Mouse (Mus musculus) c-Kit-negative CD71-positive TER-119-positive erythroid progenitor cells, embryonic 14.5 days (primary cell): ENCODE results near the gene RPS10-NUDT3.

Experiments
- DNase-seq: peaks from one replicate; pipeline ENCODE4 v3.0.0-alpha.2; 2013; ENCODE audit warnings: low read depth, low spot score

The RPS10-NUDT3 gene

GRCm38 (mm10) chr17:27575116-27575776 lies 59.8 kb downstream of the RPS10-NUDT3 start:
- DNase-seq, result no peak

GRCm38 (mm10) chr17:27574470-27575115 lies 60.4 kb downstream of the RPS10-NUDT3 start:
- DNase-seq, result no peak

GRCm38 (mm10) chr17:27573772-27574320 lies 61.2 kb downstream of the RPS10-NUDT3 start:
- no peak for DNase-seq

GRCm38 (mm10) chr17:27571315-27571714 lies 63.7 kb downstream of the RPS10-NUDT3 start:
- DNase-seq, result no peak

GRCm38 (mm10) chr17:27568228-27568627 lies 66.8 kb downstream of the RPS10-NUDT3 start:
- DNase-seq, result no peak

GRCm38 (mm10) chr17:27565942-27566267 lies 69.1 kb downstream of the RPS10-NUDT3 start:
- no peak for DNase-seq

GRCm38 (mm10) chr17:27565163-27565941 lies 69.7 kb downstream of the RPS10-NUDT3 start, which contains the start of gene AI413582:
Gene AI413582, minus strand, starts transcription at chr17:27565756.
- DNase-seq, result peak; percentile 84

- no peak for DNase-seq
Measured at GRCm38 (mm10) chr17:27564391-27565162, 70.4 kb downstream of the RPS10-NUDT3 start.

GRCm38 (mm10) chr17:27563771-27564244 lies 71.2 kb downstream of the RPS10-NUDT3 start:
- no peak for DNase-seq

- no peak for DNase-seq
Measured at GRCm38 (mm10) chr17:27561809-27562526, 73.1 kb downstream of the RPS10-NUDT3 start.

- DNase-seq, result no peak
Measured at GRCm38 (mm10) chr17:27560926-27561480, 74.0 kb downstream of the RPS10-NUDT3 start.

- DNase-seq, result no peak
Measured at GRCm38 (mm10) chr17:27559596-27559995, 75.4 kb downstream of the RPS10-NUDT3 start.

- no peak for DNase-seq
Measured at GRCm38 (mm10) chr17:27558845-27559244, 76.2 kb downstream of the RPS10-NUDT3 start.

GRCm38 (mm10) chr17:27557927-27558661 lies 76.9 kb downstream of the RPS10-NUDT3 start:
- DNase-seq, result no peak

GRCm38 (mm10) chr17:27557181-27557926 lies 77.7 kb downstream of the RPS10-NUDT3 start:
- DNase-seq, result no peak

GRCm38 (mm10) chr17:27556315-27557011 lies 78.6 kb downstream of the RPS10-NUDT3 start, which contains the start of gene Hmga1:
Gene Hmga1, plus strand, starts transcription at chr17:27556497.
- DNase-seq, result peak; percentile 66

- peak; percentile 40 for DNase-seq
Measured at GRCm38 (mm10) chr17:27555512-27556172, 79.4 kb downstream of the RPS10-NUDT3 start.

- DNase-seq, result no peak
Measured at GRCm38 (mm10) chr17:27555075-27555511, 79.9 kb downstream of the RPS10-NUDT3 start.
